Mouse (Mus musculus) gastrocnemius, postnatal 10 days (tissue): ENCODE data around the gene Capn1. TPM values are rescaled to one million over a fixed set of nuclear protein-coding genes. Genes with fewer than 3 reads are reported as not detected.

Experiments
- DNase-seq: peaks from one replicate; pipeline ENCODE4 v3.0.0; 2021; ENCODE audit warnings: mixed read lengths
- microRNA-seq, 2 experiments: library from miRNA; unstranded; fragments of <30 nt; microRNA quantifications; one replicate each; pipeline ENCODE4 v1.2.0; 2021
- total RNA-seq, 2 experiments: library from RNA; stranded (reverse); gene quantifications; 2 replicates each; pipeline ENCODE4 v1.2.3; 2021

The Capn1 gene
- total RNA-seq, 2 experiments from 2014 or later = 78.1 to 83.8 TPM

GRCm38 (mm10) chr19:5953201-5953770 is 62.4 kb downstream of the Capn1 start:
- no peak for DNase-seq

- no peak for DNase-seq
Measured at GRCm38 (mm10) chr19:5952071-5952691, 63.5 kb downstream of the Capn1 start.

- no peak for DNase-seq
Measured at GRCm38 (mm10) chr19:5951631-5952030, 64.1 kb downstream of the Capn1 start.

- no peak for DNase-seq
Measured at GRCm38 (mm10) chr19:5950218-5950617, 65.5 kb downstream of the Capn1 start.

- no peak for DNase-seq
Measured at GRCm38 (mm10) chr19:5945891-5946290, 69.8 kb downstream of the Capn1 start.

GRCm38 (mm10) chr19:5945027-5945426 is 70.7 kb downstream of the Capn1 start:
- DNase-seq = no peak

GRCm38 (mm10) chr19:5944145-5944544 is 71.6 kb downstream of the Capn1 start:
- no peak for DNase-seq

- no peak for DNase-seq
Measured at GRCm38 (mm10) chr19:5943404-5943803, 72.3 kb downstream of the Capn1 start.

- no peak for DNase-seq
Measured at GRCm38 (mm10) chr19:5942581-5942980, 73.1 kb downstream of the Capn1 start.

GRCm38 (mm10) chr19:5940656-5941055 is 75.0 kb downstream of the Capn1 start:
- DNase-seq = no peak

GRCm38 (mm10) chr19:5940173-5940572 is 75.5 kb downstream of the Capn1 start:
- DNase-seq = peak; percentile 89

- DNase-seq = no peak
Measured at GRCm38 (mm10) chr19:5939715-5940114, 76.0 kb downstream of the Capn1 start.

Small RNAs within 50 kb of the gene (microRNA-seq; reads per million reads assigned to microRNA genes)
- 0.64 to 0.75 reads per million in 2 experiments for gene Mir6988

Other genes starting within 250 kb of the Capn1 start
- 10 to 100 TPM; 56.0 to 59.6 TPM for gene Scyl1, start 244.5 kb downstream of the Capn1 start, total RNA-seq
- gene Frmd8, start 140.6 kb downstream of the Capn1 start, total RNA-seq = 10 to 100 TPM in 1 of 2 experiments, 1 to 10 TPM in 1; 7.4 to 10.3 TPM
- gene Slc25a45, start 138.1 kb downstream of the Capn1 start, total RNA-seq = 1 to 10 TPM; 2.6 to 3.5 TPM
- under 1 TPM; 0.82 to 0.95 TPM for gene Tigd3, start 121.7 kb downstream of the Capn1 start, total RNA-seq
- gene Dpf2, start 102.9 kb downstream of the Capn1 start, total RNA-seq = 10 to 100 TPM; 86.8 to 90.9 TPM
- gene Cdc42ep2, start 91.1 kb downstream of the Capn1 start, total RNA-seq = 10 to 100 TPM; 16.6 to 20.9 TPM
- 10 to 100 TPM; 13.7 to 18.7 TPM for gene Pola2, start 51.7 kb downstream of the Capn1 start, total RNA-seq
- gene Slc22a20, start 29.8 kb downstream of the Capn1 start, total RNA-seq = not detected
- 10 to 100 TPM; 18.4 to 22.1 TPM for gene Syvn1, start 30.7 kb upstream of the Capn1 start, total RNA-seq
- 10 to 100 TPM; 34.1 to 36.3 TPM for gene Mrpl49, start 41.9 kb upstream of the Capn1 start, total RNA-seq
- 100 to 1,000 TPM; 669 to 708 TPM for gene Fau, start 41.9 kb upstream of the Capn1 start, total RNA-seq
- gene Znhit2, start 45.3 kb upstream of the Capn1 start, total RNA-seq = 10 to 100 TPM; 10.6 to 11.0 TPM
- 1 to 10 TPM; 4.7 to 5.8 TPM for gene Tm7sf2, start 52.5 kb upstream of the Capn1 start, total RNA-seq
- 10 to 100 TPM; 23.1 to 29.4 TPM for gene Vps51, start 61.3 kb upstream of the Capn1 start, total RNA-seq
- gene Tmem262, start 64.1 kb upstream of the Capn1 start, total RNA-seq = not detected
- gene Gm28374, start 66.4 kb upstream of the Capn1 start, total RNA-seq = not detected
- gene Zfpl1, start 69.1 kb upstream of the Capn1 start, total RNA-seq = 10 to 100 TPM; 18.5 to 20.1 TPM
- gene Cdca5, start 69.1 kb upstream of the Capn1 start, total RNA-seq = 1 to 10 TPM; 3.5 to 4.1 TPM
- gene AC131692.1, start 78.5 kb upstream of the Capn1 start, total RNA-seq = under 1 TPM in 1 of 2 experiments, not detected in 1; 0.59 TPM
- under 1 TPM in 1 of 2 experiments, not detected in 1; 0.09 TPM for gene Naaladl1, start 89.9 kb upstream of the Capn1 start, total RNA-seq
- 10 to 100 TPM; 12.4 to 13.9 TPM for gene Sac3d1, start 102.8 kb upstream of the Capn1 start, total RNA-seq
- gene Snx15, start 112.4 kb upstream of the Capn1 start, total RNA-seq = 10 to 100 TPM; 12.0 to 14.6 TPM
- gene Batf2, start 125.1 kb upstream of the Capn1 start, total RNA-seq = under 1 TPM; 0.23 to 0.41 TPM
- 10 to 100 TPM; 56.4 to 65.4 TPM for gene Arl2, start 125.7 kb upstream of the Capn1 start, total RNA-seq
- gene Majin, start 168.5 kb upstream of the Capn1 start, total RNA-seq = not detected
- not detected for gene Gpha2, start 210.5 kb upstream of the Capn1 start, total RNA-seq
- 10 to 100 TPM; 24.3 to 25.4 TPM for gene Ppp2r5b, start 220.0 kb upstream of the Capn1 start, total RNA-seq
- 10 to 100 TPM; 13.2 to 15.0 TPM for gene Atg2a, start 225.8 kb upstream of the Capn1 start, total RNA-seq